Mouse (Mus musculus) kidney, embryonic 14.5 days (tissue): ENCODE results near the gene Myl3. TPM values are rescaled to one million over a fixed set of nuclear protein-coding genes. Genes with fewer than 3 reads are reported as not detected.
A peak's percentile ranks its signal among the peaks of the same experiment; 100 is the strongest.

Source experiments
- ATAC-seq: fragments of 200-750 bp; cut with Nextera tagmentation; 2 replicates; pipeline ENCODE4 v1.8.0; 2017; ENCODE audit warnings: moderate number of reproducible peaks, mild to moderate bottlenecking, moderate TSS enrichment, moderate library complexity; ENCODE audit not compliant: low FRiP score, low TSS enrichment
- H3K27ac ChIP-seq: fragments of 300-500 bp; sonication (generic); 2 replicates; pipeline ENCODE4 v1.5.1; 2014; ENCODE audit warnings: low read depth, mild to moderate bottlenecking, low read length, moderate library complexity, mixed read lengths
- H3K27me3 ChIP-seq: fragments of 300-500 bp; sonication (generic); 2 replicates; pipeline ENCODE4 v1.6.1; 2014; ENCODE audit warnings: mild to moderate bottlenecking, low read length; ENCODE audit not compliant: control insufficient read depth, insufficient read depth
- H3K36me3 ChIP-seq: fragments of 300-500 bp; sonication (generic); 2 replicates; pipeline ENCODE4 v1.6.1; 2014; ENCODE audit warnings: low read length, mixed read lengths; ENCODE audit not compliant: control insufficient read depth, insufficient read depth
- H3K4me1 ChIP-seq: fragments of 300-500 bp; sonication (generic); 2 replicates; pipeline ENCODE4 v1.6.1; 2014; ENCODE audit warnings: low read length, mixed read lengths; ENCODE audit not compliant: control insufficient read depth, insufficient read depth
- H3K4me2 ChIP-seq: fragments of 300-500 bp; sonication (generic); replicated peaks from 2 replicates; pipeline ENCODE4 v1.6.1; 2014; ENCODE audit warnings: low read depth, mild to moderate bottlenecking, low read length
- H3K4me3 ChIP-seq: fragments of 300-500 bp; sonication (generic); 2 replicates; pipeline ENCODE4 v1.5.1; 2014; ENCODE audit warnings: mild to moderate bottlenecking, low read length
- H3K9ac ChIP-seq: fragments of 300-500 bp; sonication (generic); 2 replicates; pipeline ENCODE4 v1.6.1; 2014; ENCODE audit warnings: low read depth, mild to moderate bottlenecking, low read length, moderate library complexity
- H3K9me3 ChIP-seq: fragments of 300-500 bp; sonication (generic); 2 replicates; pipeline ENCODE4 v1.6.1; 2016; ENCODE audit warnings: low read length; ENCODE audit not compliant: control insufficient read depth
- WGBS: fragments of 180-500 bp; shearing (Covaris S2); extraction: QIAGEN DNeasy Blood & Tissue Kit; methylation state at CpG from one replicate; pipeline ENCODE4 v1.1.7; 2014; 5-methylcytosine and 5-hydroxymethylcytosine counted together
- polyA plus RNA-seq: library from polyadenylated mRNA; unstranded; fragments of >200 nt; fragmentation: Nextera tagmentation; extraction: Ambion mirVana; gene quantifications from 2 replicates; pipeline ENCODE4 v1.2.1, GENCODE M21; 2014

Gene Myl3
- polyA plus RNA-seq, 1 experiment from 2014 or later, result 1.4 TPM

- no peak for ATAC-seq
- H3K9me3 ChIP-seq, result no peaks in the 10 kb centered on the region
- H3K27me3 ChIP-seq, result no peaks in the 10 kb centered on the region
- H3K9ac ChIP-seq, result no peak overlapping the region
- no peaks in the 10 kb centered on the region for H3K4me1 ChIP-seq
- no peak overlapping the region for H3K27ac ChIP-seq
- peaks cover 11% of the 10 kb centered on the region; the same call in 1 of the 2 replicates for H3K36me3 ChIP-seq
- H3K4me2 ChIP-seq, result no peak overlapping the region
- 86% methylated on average over 5 of the region's 5 CpGs for WGBS
- H3K4me3 ChIP-seq, result no peak overlapping the region
Observed at GRCm38 (mm10) chr9:110706784-110707183, 34.9 kb upstream of the Myl3 start.

DNA sequence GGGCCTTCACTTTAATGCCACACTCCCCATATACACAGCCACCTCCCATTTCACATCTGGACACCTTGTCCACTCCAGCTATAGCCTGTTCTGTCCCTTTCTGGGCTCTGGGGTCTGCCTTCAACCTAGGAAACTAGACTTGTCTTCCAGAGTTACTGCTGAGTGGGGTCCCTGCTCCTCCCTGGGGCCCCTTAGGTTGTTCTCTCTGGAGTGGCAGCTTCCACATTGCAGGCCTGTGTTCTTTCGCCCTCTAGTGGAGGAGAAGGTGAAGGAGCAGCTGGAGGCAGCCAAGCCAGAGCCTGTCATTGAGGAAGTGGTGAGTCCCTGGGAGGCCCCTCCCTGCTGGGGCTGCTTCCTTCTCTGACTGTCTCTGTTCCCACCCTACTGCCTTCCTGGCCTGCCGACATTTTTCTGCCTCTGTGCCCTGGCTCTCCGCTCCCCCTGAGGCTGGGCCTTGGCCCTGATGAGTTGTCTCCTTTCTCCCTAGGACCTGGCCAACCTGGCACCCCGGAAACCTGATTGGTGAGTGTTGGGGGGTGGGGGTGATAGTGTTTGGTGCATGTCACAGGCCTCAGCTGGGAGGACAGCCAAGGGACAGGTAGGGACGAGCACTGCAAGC, 31.9 kb upstream of the Myl3 start:
- no peaks in the 10 kb centered on the region for H3K4me1 ChIP-seq
- no peaks in the 10 kb centered on the region for H3K27me3 ChIP-seq
- no peak overlapping the region for H3K27ac ChIP-seq
- H3K9ac ChIP-seq, result no peak overlapping the region
- peaks cover 19% of the 10 kb centered on the region; the same call in 1 of the 2 replicates for H3K36me3 ChIP-seq
- H3K9me3 ChIP-seq, result no peaks in the 10 kb centered on the region
- H3K4me2 ChIP-seq, result peak overlapping the region; percentile 15; the same call in 1 of the 2 replicates
- H3K4me3 ChIP-seq, result peak overlapping the region; percentile 16; the same call in 1 of the 2 replicates
- WGBS, result 43% methylated on average over 5 of the region's 5 CpGs
- peak; percentile 83 for ATAC-seq

DNA sequence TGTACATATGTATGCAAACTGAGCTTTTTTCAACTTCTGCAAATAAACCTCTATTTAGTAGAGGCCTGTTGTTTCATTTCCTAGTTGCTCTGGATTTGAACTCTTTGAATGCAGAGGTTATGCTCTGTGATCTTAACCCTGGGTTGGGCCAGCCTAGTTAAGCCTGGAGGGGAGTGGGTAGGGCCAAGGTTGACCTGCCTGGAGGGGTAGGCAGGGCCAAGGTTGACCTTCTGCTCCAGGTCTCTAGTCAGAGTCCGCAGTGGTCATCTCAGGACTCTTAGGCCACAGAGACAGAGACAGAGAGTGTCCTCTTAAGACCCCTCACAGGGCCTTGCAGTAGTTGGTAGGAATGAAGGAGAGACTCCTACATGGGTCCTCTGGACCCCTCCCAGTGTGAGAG, 30.1 kb upstream of the Myl3 start:
- H3K4me2 ChIP-seq, result no peak overlapping the region
- ATAC-seq, result no peak
- no peak overlapping the region for H3K9ac ChIP-seq
- H3K27ac ChIP-seq, result no peak overlapping the region
- H3K4me1 ChIP-seq, result no peaks in the 10 kb centered on the region
- no peak overlapping the region for H3K4me3 ChIP-seq
- peaks cover 23% of the 10 kb centered on the region; the same call in 1 of the 2 replicates for H3K36me3 ChIP-seq
- 93% methylated on average over 1 of the region's 1 CpGs for WGBS
- H3K27me3 ChIP-seq, result no peaks in the 10 kb centered on the region
- H3K9me3 ChIP-seq, result no peaks in the 10 kb centered on the region

DNA sequence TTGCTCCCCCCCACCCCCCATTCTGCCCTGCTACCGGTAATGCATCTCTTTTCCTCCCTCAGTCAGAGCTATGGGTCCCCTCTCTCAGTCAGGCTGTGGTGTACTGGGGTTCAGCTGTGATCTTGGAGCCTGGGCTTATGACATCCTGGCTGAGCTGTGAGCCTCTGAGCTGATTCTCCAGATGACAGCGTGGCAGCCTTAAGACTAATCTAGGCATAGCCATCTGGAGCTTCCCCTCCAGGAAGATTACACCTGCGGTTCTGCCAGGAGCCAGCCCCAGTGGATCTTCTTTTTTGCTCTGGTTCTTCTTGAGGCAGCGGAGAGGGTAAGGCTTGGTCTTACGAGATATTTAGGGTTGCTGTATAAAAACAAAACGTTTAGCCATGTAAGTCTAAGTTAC, 29.7 kb upstream of the Myl3 start:
- ATAC-seq, result no peak
- Histone ChIP-seq H3K9ac (no peak overlapping the region), H3K4me2 (no peak overlapping the region), H3K27ac (no peak overlapping the region), H3K4me1 (no peaks in the 10 kb centered on the region), H3K4me3 (no peak overlapping the region), H3K27me3 (no peaks in the 10 kb centered on the region), H3K36me3 (peaks cover 23% of the 10 kb centered on the region; the same call in 1 of the 2 replicates), H3K9me3 (no peaks in the 10 kb centered on the region)
- 94% methylated on average over 6 of the region's 6 CpGs for WGBS

GRCm38 (mm10) chr9:110712545-110712944, 29.1 kb upstream of the Myl3 start:
- H3K9me3 ChIP-seq, result no peaks in the 10 kb centered on the region
- no peak overlapping the region for H3K4me3 ChIP-seq
- no peak for ATAC-seq
- no peak overlapping the region for H3K9ac ChIP-seq
- no peaks in the 10 kb centered on the region for H3K4me1 ChIP-seq
- H3K36me3 ChIP-seq, result peaks cover 23% of the 10 kb centered on the region; the same call in 1 of the 2 replicates
- no peak overlapping the region for H3K27ac ChIP-seq
- WGBS, result 90% methylated on average over 4 of the region's 4 CpGs
- H3K4me2 ChIP-seq, result no peak overlapping the region
- no peaks in the 10 kb centered on the region for H3K27me3 ChIP-seq

DNA sequence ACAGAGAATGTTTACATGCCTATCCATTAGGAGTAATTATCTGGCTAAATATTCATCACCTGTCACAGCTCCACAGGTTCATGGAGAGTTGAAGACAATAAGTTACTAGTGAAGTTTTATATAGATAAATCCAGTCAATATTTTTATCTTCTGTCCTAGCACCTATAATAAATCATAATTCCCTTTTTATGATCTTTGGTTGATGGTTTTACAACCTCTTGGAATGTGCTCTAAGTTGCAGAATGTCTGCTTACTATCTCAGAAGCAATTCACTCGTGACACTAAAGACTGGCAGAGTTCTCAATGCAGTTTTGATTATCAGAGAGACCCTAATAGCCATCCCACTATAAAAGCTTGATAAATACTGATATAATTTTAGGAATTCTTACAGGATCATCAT, 28.3 kb upstream of the Myl3 start:
- Histone ChIP-seq H3K36me3 (peaks cover 23% of the 10 kb centered on the region; the same call in 1 of the 2 replicates), H3K27ac (no peak overlapping the region), H3K4me2 (no peak overlapping the region), H3K27me3 (no peaks in the 10 kb centered on the region), H3K9ac (no peak overlapping the region), H3K4me1 (no peaks in the 10 kb centered on the region), H3K9me3 (no peaks in the 10 kb centered on the region), H3K4me3 (no peak overlapping the region)
- ATAC-seq, result no peak
- WGBS, result 60% methylated on average over 1 of the region's 1 CpGs

DNA sequence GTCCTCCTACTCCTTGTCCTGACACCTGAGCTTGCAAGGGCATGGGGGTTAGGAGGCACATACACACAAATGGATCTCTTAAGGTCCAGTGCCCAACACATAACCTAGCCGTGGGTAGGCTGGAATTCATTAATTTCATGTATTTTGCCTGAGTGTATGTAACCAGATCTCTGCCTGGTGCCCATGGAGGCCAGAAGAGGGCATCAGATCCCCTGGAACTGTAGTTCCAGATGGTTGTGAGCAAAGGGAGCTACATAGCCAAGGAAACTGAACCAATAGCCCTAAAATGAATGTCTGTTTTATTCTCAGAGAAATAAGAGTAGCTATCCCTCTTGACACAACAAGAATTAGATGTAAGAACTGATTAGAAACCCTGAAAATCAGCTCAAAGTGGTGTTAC, 26.2 kb upstream of the Myl3 start:
- peaks cover 23% of the 10 kb centered on the region; the same call in 1 of the 2 replicates for H3K36me3 ChIP-seq
- no peak for ATAC-seq

GRCm38 (mm10) chr9:110716775-110717174, 24.9 kb upstream of the Myl3 start:
- Histone ChIP-seq H3K4me1 (0 out of 2 replicates have a peak, but pooled peaks cover 4% of the 10 kb centered on the region), H3K36me3 (peaks cover 23% of the 10 kb centered on the region; the same call in 1 of the 2 replicates), H3K27me3 (no peaks in the 10 kb centered on the region), H3K4me3 (no peak overlapping the region), H3K4me2 (no peak overlapping the region), H3K9ac (no peak overlapping the region), H3K9me3 (no peaks in the 10 kb centered on the region), H3K27ac (no peak overlapping the region)
- WGBS, result 34% methylated on average over 4 of the region's 4 CpGs
- ATAC-seq, result peak; percentile 68

More for the DNA sequence above, 26.2 kb upstream of the Myl3 start:
- no peak overlapping the region for H3K4me3 ChIP-seq
- H3K27ac ChIP-seq, result no peak overlapping the region
- H3K9me3 ChIP-seq, result no peaks in the 10 kb centered on the region
- WGBS, result 47% methylated on average over 1 of the region's 1 CpGs
- no peaks in the 10 kb centered on the region for H3K27me3 ChIP-seq
- H3K4me2 ChIP-seq, result no peak overlapping the region
- H3K4me1 ChIP-seq, result 0 out of 2 replicates have a peak, but pooled peaks cover 4% of the 10 kb centered on the region
- H3K9ac ChIP-seq, result no peak overlapping the region

GRCm38 (mm10) chr9:110718071-110718470, 23.6 kb upstream of the Myl3 start:
- Histone ChIP-seq H3K9me3 (no peaks in the 10 kb centered on the region), H3K27ac (no peak overlapping the region)
- 87% methylated on average over 6 of the region's 6 CpGs for WGBS

More at GRCm38 (mm10) chr9:110718071-110718470, 23.6 kb upstream of the Myl3 start:
- no peaks in the 10 kb centered on the region for H3K27me3 ChIP-seq
- H3K4me2 ChIP-seq, result no peak overlapping the region
- no peak for ATAC-seq
- 0 out of 2 replicates have a peak, but pooled peaks cover 4% of the 10 kb centered on the region for H3K4me1 ChIP-seq
- H3K9ac ChIP-seq, result no peak overlapping the region
- H3K4me3 ChIP-seq, result no peak overlapping the region
- H3K36me3 ChIP-seq, result peaks cover 22% of the 10 kb centered on the region; the same call in 1 of the 2 replicates
